Mouse (Mus musculus) myocyte (in vitro differentiated cells): Measurements from ENCODE around the gene Abhd15. TPM values are rescaled to one million over a fixed set of nuclear protein-coding genes. Genes with fewer than 3 reads are reported as not detected.

Source experiments
- H3K27me3 ChIP-seq: one replicate; pipeline ENCODE4 v1.6.1; 2011; ENCODE audit not compliant: control insufficient read depth, insufficient read depth, insufficient read length
- H3K36me3 ChIP-seq: one replicate; pipeline ENCODE4 v1.6.1; 2011; ENCODE audit not compliant: control insufficient read depth, insufficient read depth
- H3K4me2 ChIP-seq: one replicate; pipeline ENCODE4 v1.6.1; 2011; ENCODE audit warnings: low read depth, control low read depth
- H3K4me3 ChIP-seq: one replicate; pipeline ENCODE4 v1.5.1; 2011; ENCODE audit warnings: mild to moderate bottlenecking, control low read depth, moderate library complexity
- H3K79me2 ChIP-seq: one replicate; pipeline ENCODE4 v1.6.1; 2011; ENCODE audit not compliant: control insufficient read depth, insufficient read depth
- H3ac ChIP-seq: one replicate; pipeline ENCODE4 v1.6.1; 2011; ENCODE audit not compliant: control insufficient read depth, insufficient read length
- CEBPB ChIP-seq: IDR thresholded peaks from 2 replicates; pipeline ENCODE4 v1.6.1; 2011; ENCODE audit warnings: mild to moderate bottlenecking, moderate library complexity; ENCODE audit not compliant: poor library complexity, insufficient read depth, severe bottlenecking
- E2F4 ChIP-seq: IDR thresholded peaks from one replicate; pipeline ENCODE4 v1.6.1; 2011; ENCODE audit warnings: mild to moderate bottlenecking, control low read depth, moderate library complexity; ENCODE audit not compliant: insufficient read depth
- MAX ChIP-seq: IDR thresholded peaks from one replicate; pipeline ENCODE4 v1.6.1; 2011; ENCODE audit warnings: low read depth, mild to moderate bottlenecking, control low read depth
- MYOD1 ChIP-seq, 3 experiments: IDR thresholded peaks; one replicate each; pipeline ENCODE4 v1.6.1; 2011; ENCODE audit warnings: control low read depth in 2 of 3, low read depth in 2 of 3, mild to moderate bottlenecking in 2 of 3, moderate library complexity in 1 of 3; ENCODE audit not compliant: insufficient read length in 2 of 3, control insufficient read depth in 1 of 3
- MYOG ChIP-seq, 3 experiments: IDR thresholded peaks; one replicate each; pipeline ENCODE4 v1.6.1; 2011; ENCODE audit warnings: control low read depth in 2 of 3, low read depth in 2 of 3, mild to moderate bottlenecking in 2 of 3; ENCODE audit not compliant: insufficient read length in 2 of 3, control insufficient read depth in 1 of 3, insufficient read depth in 1 of 3
- POLR2A ChIP-seq: IDR thresholded peaks from one replicate; pipeline ENCODE4 v1.6.1; 2011; ENCODE audit warnings: low read depth, mild to moderate bottlenecking, control low read depth, moderate library complexity; ENCODE audit not compliant: insufficient read length
- POLR2AphosphoS2 ChIP-seq: IDR thresholded peaks from one replicate; pipeline ENCODE4 v1.6.1; 2011; ENCODE audit warnings: low read depth, control low read depth; ENCODE audit not compliant: insufficient read length
- REST ChIP-seq: IDR thresholded peaks from one replicate; pipeline ENCODE4 v1.6.1; 2011; ENCODE audit warnings: mild to moderate bottlenecking, control low read depth, moderate library complexity; ENCODE audit not compliant: insufficient read depth, insufficient read length
- SRF ChIP-seq: IDR thresholded peaks from one replicate; pipeline ENCODE4 v1.6.1; 2011; ENCODE audit warnings: low read depth; ENCODE audit not compliant: control insufficient read depth, insufficient read length
- TCF12 ChIP-seq: IDR thresholded peaks from one replicate; pipeline ENCODE4 v1.6.1; 2011; ENCODE audit warnings: mild to moderate bottlenecking, control low read depth; ENCODE audit not compliant: poor library complexity, insufficient read depth, severe bottlenecking
- TCF3 ChIP-seq: IDR thresholded peaks from one replicate; pipeline ENCODE4 v1.6.1; 2011; ENCODE audit warnings: low read depth, control low read depth; ENCODE audit not compliant: insufficient read length
- USF1 ChIP-seq: IDR thresholded peaks from one replicate; pipeline ENCODE4 v1.6.1; 2011; ENCODE audit warnings: low read depth, mild to moderate bottlenecking, control low read depth, moderate library complexity
- polyA plus RNA-seq: library from polyadenylated mRNA; unstranded; fragments of >200 nt; fragmentation: generic; extraction: Trizol; gene quantifications from one replicate; pipeline ENCODE4 v1.2.1, GENCODE M21; 2012; ENCODE audit warnings: missing spikeins

Abhd15 gene
- polyA plus RNA-seq, 1 experiment = 1.4 TPM

GRCm38 (mm10) chr11:77514281-77514831 lies 565 bp upstream of the Abhd15 start:
- Histone ChIP-seq H3K36me3 (no peaks in the 10 kb centered on the region), H3K4me3 (peak overlapping the region; percentile 70), H3K27me3 (no peaks in the 10 kb centered on the region), H3ac (peak overlapping the region; percentile 34), H3K4me2 (peak overlapping the region; percentile 93), H3K79me2 (no peaks in the 10 kb centered on the region)
- TF ChIP-seq MYOG (IDR thresholded peaks at IDR 0.05; ENCODE audit: control insufficient read depth in 1 of 3, insufficient read depth in 1 of 3, insufficient read length in 2 of 3, low read depth in 2 of 3) (peak in 1 of 3 experiments; percentile 33), MYOD1 (IDR thresholded peaks at IDR 0.05; ENCODE audit: control insufficient read depth in 1 of 3, insufficient read length in 2 of 3, low read depth in 2 of 3) (peak in 1 of 3 experiments; percentile 28), E2F4 (no peak), USF1 (no peak), POLR2AphosphoS2 (no peak), TCF3 (no peak), TCF12 (no peak), POLR2A (no peak)

DNA sequence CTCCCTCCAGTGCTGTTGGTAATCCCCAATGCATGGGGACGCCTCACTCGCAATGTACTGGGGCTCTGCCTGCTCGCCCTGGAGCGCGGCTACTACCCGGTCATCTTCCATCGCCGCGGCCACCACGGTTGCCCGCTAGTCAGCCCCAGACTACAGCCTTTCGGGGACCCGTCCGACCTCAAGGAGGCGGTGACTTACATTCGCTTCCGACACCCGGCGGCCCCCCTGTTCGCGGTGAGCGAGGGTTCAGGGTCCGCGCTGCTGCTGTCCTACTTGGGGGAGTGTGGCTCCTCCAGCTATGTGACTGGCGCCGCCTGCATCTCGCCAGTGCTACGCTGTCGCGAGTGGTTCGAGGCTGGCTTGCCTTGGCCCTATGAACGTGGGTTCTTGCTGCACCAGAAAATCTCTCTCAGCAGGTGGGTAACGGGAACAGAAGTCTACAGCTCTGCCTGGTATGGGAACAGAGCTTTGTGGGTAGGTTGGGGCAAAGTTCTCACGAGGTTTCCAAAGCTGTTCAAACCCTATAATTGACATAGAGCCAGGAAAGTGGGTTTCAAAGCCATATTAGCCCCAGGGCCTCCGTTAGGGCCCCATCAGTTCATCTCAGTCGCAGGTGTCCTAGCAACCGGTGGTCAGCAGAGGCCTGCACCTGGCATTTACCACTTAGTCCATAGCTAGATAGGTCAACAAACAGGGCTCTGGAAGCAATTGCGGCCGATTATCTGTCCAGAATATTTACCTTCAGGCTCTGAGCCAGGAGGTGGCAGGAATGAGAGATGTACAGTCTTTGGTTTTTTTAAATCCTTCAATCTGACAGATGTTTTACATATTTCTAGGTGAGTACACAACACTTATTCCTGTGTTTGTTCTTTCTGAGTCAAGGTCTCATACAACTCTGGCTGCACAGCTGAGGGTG lies 974 bp downstream of the Abhd15 start, which contains the start of gene Trp53i13:
Trp53i13 (minus strand) TSS at position 344 of the 916 bp plus-strand sequence.
- Histone ChIP-seq H3K36me3 (no peaks in the 10 kb centered on the region), H3ac (peak within 1 kb of the TSS; percentile 34), H3K79me2 (no peaks in the 10 kb centered on the region), H3K4me2 (peak within 1 kb of the TSS; percentile 93), H3K4me3 (peak within 1 kb of the TSS; percentile 70), H3K27me3 (no peaks in the 10 kb centered on the region)
- no peak for TF ChIP-seq USF1
- no peak for TF ChIP-seq TCF3
- TF ChIP-seq CEBPB = no peak
- TF ChIP-seq MYOG (IDR thresholded peaks at IDR 0.05; ENCODE audit: control insufficient read depth in 1 of 3, insufficient read depth in 1 of 3, insufficient read length in 2 of 3, low read depth in 2 of 3) = no peak
- no peak for TF ChIP-seq SRF
- TF ChIP-seq E2F4 = no peak
- no peak for TF ChIP-seq MYOD1 (IDR thresholded peaks at IDR 0.05; ENCODE audit: control insufficient read depth in 1 of 3, insufficient read length in 2 of 3, low read depth in 2 of 3)
- no peak for TF ChIP-seq MAX
- TF ChIP-seq POLR2AphosphoS2 = no peak
- no peak for TF ChIP-seq REST
- no peak for TF ChIP-seq TCF12
- no peak for TF ChIP-seq POLR2A

- H3K27me3 ChIP-seq = no peaks in the 10 kb centered on the region
- no peaks in the 10 kb centered on the region for H3K79me2 ChIP-seq
- TF ChIP-seq POLR2A (no peak), MYOG (IDR thresholded peaks at IDR 0.05; ENCODE audit: control insufficient read depth in 1 of 3, insufficient read depth in 1 of 3, insufficient read length in 2 of 3, low read depth in 2 of 3) (no peak), MAX (no peak), TCF12 (no peak), REST (no peak), USF1 (no peak), TCF3 (no peak), CEBPB (no peak), SRF (no peak), POLR2AphosphoS2 (no peak), E2F4 (no peak), MYOD1 (IDR thresholded peaks at IDR 0.05; ENCODE audit: control insufficient read depth in 1 of 3, insufficient read length in 2 of 3, low read depth in 2 of 3) (no peak)
- H3K4me3 ChIP-seq = no peak overlapping the region
- no peak overlapping the region for H3ac ChIP-seq
- no peaks in the 10 kb centered on the region for H3K36me3 ChIP-seq
- no peak overlapping the region for H3K4me2 ChIP-seq
Measured at GRCm38 (mm10) chr11:77516553-77517425, 1.9 kb downstream of the Abhd15 start.
